Mouse (Mus musculus) limb, embryonic 14.5 days (tissue): ENCODE measurements around the gene Olfr111. TPM values are rescaled to one million over a fixed set of nuclear protein-coding genes. Genes with fewer than 3 reads are reported as not detected.
"Not testable (repeated sequence)": the region's sequence is repeated elsewhere in the genome, so short reads cannot be mapped to it uniquely, and the experiment has no call there.

ENCODE experiments used
- ATAC-seq: fragments of 200-750 bp; cut with Nextera tagmentation; 2 replicates; pipeline ENCODE4 v1.8.0; 2017; ENCODE audit warnings: low read depth, moderate number of reproducible peaks, moderate TSS enrichment; ENCODE audit not compliant: low FRiP score
- DNase-seq: peaks from one replicate; pipeline ENCODE4 v3.0.0-alpha.2; 2015; ENCODE audit warnings: low spot score
- H3K27ac ChIP-seq: fragments of 300-500 bp; sonication (generic); replicated peaks from 2 replicates; pipeline ENCODE4 v1.5.1; 2014; ENCODE audit warnings: low read depth, mild to moderate bottlenecking, low read length, moderate library complexity, mixed read lengths
- H3K27me3 ChIP-seq: fragments of 300-500 bp; sonication (generic); 2 replicates; pipeline ENCODE4 v1.6.1; 2014; ENCODE audit warnings: low read length, mixed read lengths; ENCODE audit not compliant: control insufficient read depth, insufficient read depth
- H3K36me3 ChIP-seq: fragments of 300-500 bp; sonication (generic); 2 replicates; pipeline ENCODE4 v1.6.1; 2014; ENCODE audit warnings: mild to moderate bottlenecking, low read length, moderate library complexity, mixed read lengths; ENCODE audit not compliant: control insufficient read depth, insufficient read depth
- H3K4me1 ChIP-seq: fragments of 300-500 bp; sonication (generic); 2 replicates; pipeline ENCODE4 v1.6.1; 2014; ENCODE audit warnings: antibody characterized with exemption, low read length, mixed read lengths; ENCODE audit not compliant: control insufficient read depth, insufficient read depth
- H3K4me2 ChIP-seq: fragments of 300-500 bp; sonication (generic); replicated peaks from 2 replicates; pipeline ENCODE4 v1.6.1; 2014; ENCODE audit warnings: low read depth, mild to moderate bottlenecking, low read length, moderate library complexity; ENCODE audit not compliant: severe bottlenecking
- H3K4me3 ChIP-seq: fragments of 300-500 bp; sonication (generic); replicated peaks from 2 replicates; pipeline ENCODE4 v1.5.1; 2014; ENCODE audit warnings: low read length
- H3K9ac ChIP-seq: fragments of 300-500 bp; sonication (generic); 2 replicates; pipeline ENCODE4 v1.6.1; 2014; ENCODE audit warnings: mild to moderate bottlenecking, low read depth, low read length, moderate library complexity; ENCODE audit not compliant: severe bottlenecking
- H3K9me3 ChIP-seq: fragments of 300-500 bp; sonication (generic); 2 replicates; pipeline ENCODE4 v1.6.1; 2016; ENCODE audit warnings: low read length; ENCODE audit not compliant: control insufficient read depth
- POLR2A ChIP-seq: fragments of 200-500 bp; IDR thresholded peaks from 2 replicates; pipeline ENCODE4 v1.8.0; 2012; ENCODE audit warnings: inconsistent platforms, mild to moderate bottlenecking, moderate library complexity, borderline replicate concordance; ENCODE audit not compliant: insufficient read depth, insufficient read length; ENCODE audit errors: extremely low read depth
- WGBS: fragments of 180-500 bp; shearing (Covaris S2); extraction: QIAGEN DNeasy Blood & Tissue Kit; methylation state at CpG from one replicate; pipeline ENCODE4 v1.1.7; 2014; 5-methylcytosine and 5-hydroxymethylcytosine counted together
- polyA plus RNA-seq, 2 experiments: library from polyadenylated mRNA; depleted of rRNA in 1 of 2; stranded (reverse) in 1 of 2; unstranded in 1 of 2; fragments of >200 nt; fragmentation: Nextera tagmentation in 1 of 2; extraction: Ambion mirVana in 1 of 2; gene quantifications; 2 replicates each; pipeline versions ENCODE4 v1.2.1 to v1.2.3; 2012 to 2014

Gene Olfr111
- polyA plus RNA-seq, 2 experiments = 0.09 TPM; not detected in 1

- no peak for TF ChIP-seq POLR2A
- no peak for DNase-seq
- no peaks in the 10 kb centered on the region for H3K4me1 ChIP-seq
- no peaks in the 10 kb centered on the region for H3K27me3 ChIP-seq
- H3K4me2 ChIP-seq = no peak overlapping the region
- no peak overlapping the region for H3K9ac ChIP-seq
- ATAC-seq = no peak
- H3K27ac ChIP-seq = no peak overlapping the region
- no peak overlapping the region for H3K4me3 ChIP-seq
- H3K9me3 ChIP-seq = no peaks in the 10 kb centered on the region
- no peaks in the 10 kb centered on the region for H3K36me3 ChIP-seq
Observed at GRCm38 (mm10) chr17:37535173-37535572, 27.3 kb downstream of the Olfr111 start.

- not testable (repeated sequence) for H3K9ac ChIP-seq, H3K36me3 ChIP-seq, H3K27me3 ChIP-seq, DNase-seq, H3K4me1 ChIP-seq, H3K4me2 ChIP-seq, H3K27ac ChIP-seq, H3K4me3 ChIP-seq, H3K9me3 ChIP-seq, ATAC-seq
- 50% methylated on average over 1 of the region's 1 CpGs for WGBS
Observed at GRCm38 (mm10) chr17:37538416-37538815, 30.6 kb downstream of the Olfr111 start.

DNA sequence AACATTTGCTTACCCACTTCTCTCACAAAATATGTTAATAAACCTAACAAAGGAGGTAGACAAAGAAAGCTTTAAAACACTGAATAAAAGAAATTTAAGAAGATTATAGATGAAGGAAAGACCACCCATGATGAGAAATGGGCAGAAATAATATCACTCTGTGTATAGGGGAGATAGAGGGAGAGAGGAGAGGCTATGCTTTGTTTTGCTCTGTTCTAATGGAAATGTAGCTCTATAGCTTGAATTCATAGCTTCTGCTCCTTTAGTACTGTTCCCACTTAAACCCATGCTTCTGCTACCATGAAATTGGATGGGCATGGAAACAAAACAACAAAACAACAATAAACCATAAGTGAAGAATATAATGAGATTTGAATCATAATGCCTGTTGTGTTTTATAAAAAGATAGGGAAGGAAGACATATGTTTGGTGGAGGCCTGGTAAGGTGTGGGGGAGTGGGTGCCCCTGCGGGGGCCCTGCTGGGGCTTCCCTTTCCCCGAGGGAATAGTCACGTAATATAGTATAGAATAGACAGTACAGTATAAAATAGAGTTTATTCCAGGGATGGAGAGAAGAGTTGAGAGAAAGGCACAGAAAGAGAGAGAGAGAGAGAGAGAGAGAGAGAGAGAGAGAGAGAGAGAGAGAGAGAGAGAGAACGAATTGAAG lies 33.8 kb downstream of the Olfr111 start:
- ATAC-seq (no peak), DNase-seq (no peak)

DNA sequence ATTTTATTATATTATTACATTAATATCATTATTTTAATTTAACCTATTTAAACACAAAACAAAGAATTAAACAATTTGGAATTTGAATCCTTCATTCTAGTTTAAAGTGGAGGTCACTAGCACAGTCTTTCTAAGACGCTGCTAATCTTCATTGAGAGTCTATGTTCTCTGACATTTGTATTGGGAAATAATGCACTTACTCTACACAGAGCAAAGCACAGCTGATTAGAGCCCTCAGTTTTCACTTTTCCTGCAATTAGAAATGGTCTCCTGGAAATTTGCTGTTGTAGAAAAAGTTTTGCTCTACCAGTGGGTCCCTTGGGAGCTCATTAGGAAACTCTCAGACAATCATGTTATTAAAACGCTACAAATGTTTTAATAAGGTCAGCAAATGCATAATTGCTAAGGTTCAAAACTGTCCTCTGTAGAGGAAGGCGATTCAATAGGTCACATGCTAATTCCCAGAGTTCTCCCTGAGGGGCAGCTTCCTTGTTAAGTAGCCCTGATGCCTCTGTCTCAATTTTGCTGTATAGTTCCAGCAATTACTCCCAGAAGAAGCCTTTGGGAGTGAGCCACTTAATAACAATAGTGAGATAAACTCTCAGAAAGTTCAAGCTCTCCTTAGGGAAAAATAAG lies 36.1 kb downstream of the Olfr111 start:
- Histone ChIP-seq H3K9ac (no peak overlapping the region), H3K4me3 (no peak overlapping the region), H3K4me1 (no peaks in the 10 kb centered on the region), H3K9me3 (no peaks in the 10 kb centered on the region), H3K36me3 (no peaks in the 10 kb centered on the region), H3K27me3 (no peaks in the 10 kb centered on the region), H3K27ac (no peak overlapping the region), H3K4me2 (no peak overlapping the region)
- DNase-seq (no peak), ATAC-seq (no peak)
- no peak for TF ChIP-seq POLR2A
- WGBS = 53% methylated on average over 3 of the region's 3 CpGs

More for the DNA sequence above, 33.8 kb downstream of the Olfr111 start:
- Histone ChIP-seq H3K9ac (no peak overlapping the region), H3K9me3 (no peaks in the 10 kb centered on the region), H3K36me3 (no peaks in the 10 kb centered on the region), H3K4me2 (no peak overlapping the region), H3K27ac (no peak overlapping the region), H3K4me3 (no peak overlapping the region), H3K4me1 (no peaks in the 10 kb centered on the region), H3K27me3 (no peaks in the 10 kb centered on the region)
- no peak for TF ChIP-seq POLR2A
- 83% methylated on average over 4 of the region's 4 CpGs for WGBS

DNA sequence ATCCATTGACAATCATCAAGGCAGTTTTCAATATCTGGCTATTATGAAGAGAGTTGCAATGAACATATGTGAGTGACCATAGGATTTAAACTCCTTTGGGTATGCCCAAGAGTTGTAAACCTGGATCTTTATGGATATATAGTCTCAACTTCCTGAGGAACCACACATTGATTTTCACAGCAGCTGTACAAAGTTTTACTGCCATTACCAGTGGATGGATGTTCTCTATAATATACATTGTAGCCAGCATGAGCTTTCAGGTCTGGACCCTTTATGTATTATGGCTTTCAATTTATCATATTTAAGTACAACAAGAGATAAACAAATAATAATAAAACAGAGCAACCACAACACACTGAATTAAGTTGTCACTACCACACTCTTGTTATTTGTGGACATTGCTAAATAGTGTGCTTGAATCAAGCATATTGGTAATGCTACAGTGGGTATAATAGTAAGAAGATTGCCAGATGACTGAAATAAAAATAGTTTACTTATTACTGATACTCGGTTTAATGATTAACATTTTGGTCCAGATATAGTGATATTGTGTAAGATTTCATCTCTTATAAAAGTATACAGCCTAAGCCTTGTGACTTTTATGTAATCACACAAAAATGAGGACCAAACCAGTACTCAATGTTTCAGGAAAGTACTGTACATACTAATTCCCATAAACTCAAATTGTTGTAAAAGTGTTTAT lies 51.2 kb downstream of the Olfr111 start:
- H3K27me3 ChIP-seq = no peaks in the 10 kb centered on the region
- no peak for ATAC-seq
- TF ChIP-seq POLR2A = no peak
- no peak overlapping the region for H3K4me2 ChIP-seq
- no peaks in the 10 kb centered on the region for H3K9me3 ChIP-seq
- H3K27ac ChIP-seq = no peak overlapping the region
- no peak overlapping the region for H3K4me3 ChIP-seq
- H3K9ac ChIP-seq = no peak overlapping the region
- 63% methylated on average over 1 of the region's 1 CpGs for WGBS
- DNase-seq = no peak
- no peaks in the 10 kb centered on the region for H3K4me1 ChIP-seq
- H3K36me3 ChIP-seq = no peaks in the 10 kb centered on the region
